Mouse (Mus musculus): ENCODE data around the gene Fkbpl.

The Fkbpl gene

DNA sequence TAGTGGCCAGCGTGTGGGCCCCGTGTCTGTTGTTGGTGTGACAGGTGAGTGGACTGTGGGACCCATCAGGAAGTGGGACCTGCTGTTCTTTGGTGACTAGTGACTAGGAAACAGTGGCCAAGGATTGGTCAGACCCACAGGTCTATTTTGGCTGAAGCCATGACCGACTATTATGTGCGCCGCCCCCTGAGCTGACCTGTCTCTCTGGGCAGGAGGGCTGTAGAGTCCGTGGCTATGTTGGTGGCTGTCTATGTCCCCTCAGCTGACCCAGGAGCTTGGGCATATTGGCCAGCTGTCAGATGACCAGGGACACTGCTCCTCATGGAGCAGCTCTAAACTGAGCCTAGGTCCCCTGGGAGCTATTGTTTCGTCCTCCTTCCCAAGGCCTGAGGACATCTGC is 44.3 kb downstream of the Fkbpl start:
- in situ Hi-C loops (cut with MseI, MboI) = no loop called here

DNA sequence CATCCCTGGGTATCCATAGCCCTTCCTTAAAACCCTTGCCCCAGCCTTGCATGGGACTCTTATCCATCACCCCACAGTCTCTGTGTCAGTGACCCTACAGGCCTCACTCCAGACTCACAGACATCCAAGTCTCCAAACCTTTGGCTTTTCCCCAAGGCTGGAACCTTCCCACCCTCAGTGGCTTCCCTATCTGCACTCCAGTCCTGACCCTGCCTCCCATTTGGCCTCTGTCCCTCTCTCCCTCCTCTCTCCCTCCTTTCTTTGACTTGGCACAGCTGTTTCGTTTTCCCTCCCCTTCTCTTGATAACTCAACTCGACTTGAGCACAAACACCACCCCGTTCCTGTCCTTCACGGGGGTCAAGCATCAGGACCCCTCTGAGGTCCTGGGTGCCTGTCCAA is 45.9 kb downstream of the Fkbpl start:
- in situ Hi-C loops (cut with MseI, MboI) = no loop called here

DNA sequence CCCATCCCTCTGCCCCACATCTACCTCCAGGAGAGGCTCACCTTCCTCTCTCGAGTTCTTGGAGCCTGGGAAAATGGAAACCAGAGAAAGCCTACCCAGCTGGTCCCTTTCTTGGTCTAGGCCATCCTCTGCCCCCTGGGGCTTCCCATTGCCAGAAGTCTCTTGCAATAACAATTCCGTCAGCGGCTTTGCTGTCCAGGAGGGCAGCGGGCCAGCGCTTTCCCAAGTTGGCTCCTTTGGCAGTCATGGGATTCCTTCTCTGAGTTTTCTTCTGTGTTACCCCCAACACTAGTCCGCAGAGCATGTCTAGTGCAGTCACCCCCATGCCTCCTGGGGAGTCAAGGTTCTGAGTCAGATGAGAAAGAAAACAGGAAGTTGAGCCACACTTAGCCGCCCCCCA is 48.3 kb downstream of the Fkbpl start:
- in situ Hi-C loops (cut with MseI, MboI) = no loop called here
